Mouse (Mus musculus) urinary bladder, postnatal 10 days (tissue): ENCODE data around the gene Lemd1.
"Not testable (repeated sequence)": the region's sequence is repeated elsewhere in the genome, so short reads cannot be mapped to it uniquely, and the experiment has no call there.

Source experiments
- DNase-seq: peaks from one replicate; pipeline ENCODE4 v3.0.0; 2022; ENCODE audit warnings: low spot score

Gene Lemd1

DNA sequence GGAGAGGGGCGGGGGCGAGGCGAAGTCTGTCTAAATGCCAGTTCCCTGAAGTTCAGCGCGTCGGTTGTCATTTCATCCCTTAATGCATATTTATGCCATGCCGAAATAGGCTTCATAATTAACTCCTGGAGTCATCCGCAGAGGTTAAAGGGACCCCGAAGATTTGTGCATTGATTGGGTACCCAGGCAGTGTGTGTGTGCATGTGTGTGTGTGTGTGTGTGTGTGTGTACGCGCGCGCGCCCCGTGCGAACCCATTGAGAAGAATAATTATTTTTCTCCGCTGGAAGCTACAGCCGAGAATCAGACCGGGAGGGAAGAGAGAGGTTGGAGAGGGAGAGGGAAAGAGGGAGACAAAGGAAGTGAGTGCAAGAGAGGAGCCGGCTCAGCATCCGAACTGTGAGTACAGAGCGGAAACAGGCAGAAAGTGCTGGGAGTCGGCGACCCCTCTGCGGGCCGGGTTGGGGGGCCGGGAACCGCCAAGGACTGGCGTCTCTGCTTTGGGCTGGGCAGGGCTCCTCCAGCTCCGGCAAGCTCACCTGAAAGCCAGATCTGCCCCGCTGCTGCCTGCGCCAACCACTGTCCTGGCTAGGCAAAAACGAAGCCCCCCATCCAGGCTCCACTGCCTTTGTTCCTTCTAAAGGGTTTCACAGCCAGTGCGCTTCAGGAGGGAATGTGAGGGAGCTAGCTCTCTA lies at the start of gene Lemd1, which contains the start of gene AC124108.1:
Gene Lemd1, plus strand, starts transcription at position 339 of the 693 bp plus-strand sequence.
Gene AC124108.1, plus strand, starts transcription at position 365 of the 693 bp plus-strand sequence.
- DNase-seq = no peak

DNA sequence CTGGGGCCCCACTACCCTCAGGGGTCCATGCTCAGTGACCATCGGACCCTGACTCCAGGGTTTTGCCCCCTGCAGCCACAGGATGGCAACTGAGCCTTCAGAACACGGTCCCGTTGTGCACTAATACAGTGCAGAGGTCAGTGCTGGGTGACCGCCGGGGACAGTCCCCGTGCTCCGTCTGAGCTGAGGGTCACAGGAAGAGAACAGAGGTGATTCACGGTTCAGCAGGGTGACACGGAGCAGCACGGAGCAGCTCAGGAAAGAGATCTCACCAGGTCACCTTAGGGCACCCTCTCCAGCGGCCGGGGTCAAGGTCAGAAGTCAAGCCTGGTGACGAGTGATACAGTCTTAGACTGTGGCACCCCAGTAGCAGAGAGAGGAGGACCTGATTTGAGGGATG lies 49.5 kb upstream of the Lemd1 start:
- DNase-seq = no peak

DNA sequence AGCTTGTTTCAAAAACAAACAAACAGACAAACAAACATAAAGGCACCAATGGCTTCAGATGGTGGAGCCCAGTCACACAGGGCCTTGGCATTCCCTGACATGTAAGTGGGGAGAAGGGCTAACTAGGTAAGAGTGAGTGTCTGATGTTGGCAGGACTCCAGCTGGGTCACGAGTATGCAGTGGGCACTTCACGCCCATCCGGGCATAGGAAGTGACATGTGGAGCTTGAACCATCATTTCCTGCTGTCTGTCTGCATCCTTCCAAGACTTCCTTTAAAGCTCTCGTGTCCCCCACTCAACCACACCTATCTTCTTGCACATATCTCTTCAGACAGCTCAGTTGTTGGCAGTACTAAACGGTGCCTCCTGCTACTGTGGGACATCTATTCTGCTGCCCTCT lies 48.2 kb upstream of the Lemd1 start:
- no peak for DNase-seq

DNA sequence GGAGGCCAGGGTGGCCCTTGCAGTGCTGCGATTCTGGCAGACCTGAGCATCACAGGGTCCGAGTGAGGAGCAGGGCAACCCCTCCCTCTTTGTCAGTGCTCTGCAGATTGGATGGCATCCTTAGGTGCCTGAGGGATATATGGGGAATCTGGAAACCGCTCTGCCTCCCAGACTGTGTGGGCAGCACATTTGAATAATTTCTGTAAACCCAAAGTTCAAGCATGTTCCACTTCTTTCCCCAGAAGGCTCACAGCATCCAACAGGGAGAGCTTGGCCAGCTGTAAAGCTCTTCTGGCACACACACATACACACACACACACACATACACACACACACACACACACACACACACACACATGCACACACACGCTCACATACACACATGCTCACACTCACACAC lies 47.5 kb upstream of the Lemd1 start:
- no peak for DNase-seq

DNA sequence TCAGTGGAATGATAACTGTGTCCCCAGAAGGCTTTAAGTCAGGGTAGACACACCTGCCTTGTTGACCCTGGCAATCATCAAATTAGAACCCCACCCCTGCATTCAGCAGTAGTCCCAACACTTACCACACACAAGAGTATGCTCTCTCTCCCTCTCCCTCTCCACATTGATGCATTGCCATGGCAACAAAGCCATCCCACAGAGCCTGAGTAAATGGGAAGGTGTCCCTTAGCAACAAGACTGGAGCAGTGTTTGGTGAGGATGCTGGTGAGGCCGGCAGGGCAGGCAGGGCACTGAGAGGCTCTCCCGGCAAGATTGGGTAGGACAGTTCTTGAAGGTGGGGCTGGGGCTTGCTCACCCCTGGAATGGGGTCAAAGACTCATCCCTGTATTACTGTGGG lies 47.0 kb upstream of the Lemd1 start:
- no peak for DNase-seq

DNA sequence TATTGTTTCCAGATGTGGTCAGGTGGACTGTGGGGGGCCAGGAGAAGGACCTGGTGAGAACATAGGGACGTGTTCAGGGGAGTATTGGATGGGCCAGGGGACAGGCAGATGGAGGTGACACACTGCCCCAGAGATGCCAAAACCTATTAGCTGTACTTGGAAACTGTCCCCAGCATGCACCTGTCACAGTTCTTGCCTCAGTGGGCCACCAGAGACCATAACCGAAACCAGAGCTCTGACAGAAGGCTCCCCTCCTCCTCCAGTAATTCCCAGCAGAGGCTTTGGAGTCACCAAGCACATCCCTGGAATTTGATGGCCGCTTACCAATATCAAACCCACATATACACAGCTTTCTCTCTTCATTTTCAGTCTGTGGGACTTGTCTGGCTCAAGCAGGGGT lies 46.4 kb upstream of the Lemd1 start:
- no peak for DNase-seq

DNA sequence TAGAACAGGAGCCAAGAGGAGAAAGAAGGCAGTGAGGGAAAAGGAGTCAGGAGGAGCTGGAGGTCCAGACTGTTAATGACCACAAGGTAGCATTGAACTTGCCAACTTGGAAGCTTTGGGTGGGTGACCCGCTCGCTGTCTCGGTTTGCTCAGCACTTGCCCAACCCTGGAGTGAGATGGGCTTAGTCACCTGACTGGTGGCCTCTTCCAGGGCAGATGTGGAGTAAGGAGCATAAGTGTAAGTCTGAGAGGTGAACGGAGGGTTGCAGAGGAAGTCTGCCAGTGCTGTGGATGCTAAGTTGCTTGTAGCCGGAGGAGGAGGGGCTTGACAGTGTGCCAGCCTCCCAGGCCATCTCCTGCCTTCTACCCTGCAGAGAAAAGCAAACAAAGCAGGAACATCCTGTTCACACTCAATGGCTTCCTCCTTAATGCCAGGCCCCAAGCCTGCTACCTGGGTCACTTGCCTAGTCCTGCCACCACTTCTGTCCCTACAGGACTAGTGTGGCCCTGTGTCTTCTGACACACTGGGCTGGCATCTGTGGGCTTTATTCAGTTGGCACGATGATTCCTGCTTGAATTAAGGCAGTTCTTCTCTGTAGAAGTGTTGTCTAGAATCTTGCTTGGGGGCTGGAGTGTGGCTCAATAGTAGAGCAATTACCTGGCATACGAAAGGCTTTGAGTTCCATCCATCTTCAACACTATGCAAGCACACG lies 45.1 kb upstream of the Lemd1 start:
- DNase-seq = no peak

DNA sequence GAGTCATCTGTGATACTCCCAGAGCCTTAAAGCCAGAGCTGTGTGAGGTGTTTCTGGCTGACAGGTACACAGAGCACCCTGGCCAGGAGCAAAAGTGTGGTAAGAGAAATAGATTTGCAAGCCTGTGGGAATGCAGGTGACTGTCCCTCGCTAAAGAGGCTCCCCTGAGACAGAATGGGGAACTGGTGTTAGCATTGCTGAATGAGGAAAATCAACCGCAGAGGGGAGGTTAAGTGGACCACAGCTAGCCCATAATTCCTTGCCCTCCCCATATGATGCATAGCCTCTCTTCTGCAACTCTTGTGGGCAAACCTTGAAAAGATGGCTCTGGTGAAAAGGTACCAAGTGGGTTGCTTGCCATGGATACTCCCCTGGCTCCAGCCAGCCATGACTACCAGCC lies 41.8 kb upstream of the Lemd1 start:
- no peak for DNase-seq

DNA sequence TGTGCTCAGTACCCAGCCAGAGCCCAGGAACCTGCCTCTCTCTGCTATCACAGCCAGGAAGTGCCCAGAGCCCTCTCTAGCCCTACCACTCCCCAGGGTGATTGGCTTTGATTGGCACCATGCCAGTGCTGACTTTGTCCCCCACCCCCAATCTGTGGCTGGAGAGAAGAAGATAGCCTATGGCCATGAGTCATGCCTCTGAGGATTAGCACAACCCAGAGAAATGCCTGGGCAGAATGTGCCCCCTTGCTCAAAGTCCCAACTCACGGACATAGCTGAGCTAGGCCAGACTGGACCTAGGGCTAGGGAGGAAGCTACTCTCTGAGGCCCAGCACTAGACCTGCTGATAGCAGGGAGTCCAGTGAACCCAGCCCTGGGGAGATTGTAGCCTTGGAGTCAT lies 41.1 kb upstream of the Lemd1 start:
- DNase-seq = no peak

DNA sequence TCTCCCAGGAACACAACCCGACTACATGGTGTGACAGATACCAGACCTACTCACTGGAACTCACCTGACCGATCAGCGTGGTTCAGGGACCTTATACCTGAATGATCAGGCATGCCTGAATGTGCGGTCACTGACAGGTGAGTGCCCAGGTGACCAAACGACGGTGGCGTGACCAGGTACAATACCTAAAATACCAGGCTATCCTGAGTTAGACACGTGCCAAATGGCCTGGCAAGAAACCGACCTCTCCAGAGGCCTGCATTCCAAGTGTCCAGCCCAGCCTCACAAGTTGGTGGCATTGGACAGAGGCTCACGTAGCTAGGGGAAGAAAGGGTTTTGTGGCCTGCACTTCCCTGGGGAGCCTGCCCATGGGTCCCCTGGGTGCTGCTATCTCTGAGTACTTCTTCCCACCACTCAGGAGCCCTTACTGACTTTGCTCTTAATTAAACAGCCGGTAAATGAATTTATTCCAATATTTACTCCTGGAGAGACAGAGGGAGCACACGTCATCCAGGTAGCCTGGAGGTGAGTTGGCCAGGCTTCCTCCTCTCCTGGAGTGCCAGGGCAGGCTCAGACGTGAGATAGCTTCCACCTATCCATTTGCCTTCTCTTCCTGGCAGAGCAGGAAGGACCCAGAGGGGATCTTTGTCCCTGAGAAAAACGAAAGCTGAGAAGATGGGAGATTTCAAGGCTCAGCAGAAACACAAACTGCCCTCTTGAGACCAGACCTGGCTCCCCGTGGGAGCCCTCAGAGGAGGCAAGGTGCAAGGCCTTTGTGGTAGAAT lies 40.2 kb upstream of the Lemd1 start:
- DNase-seq = no peak

DNA sequence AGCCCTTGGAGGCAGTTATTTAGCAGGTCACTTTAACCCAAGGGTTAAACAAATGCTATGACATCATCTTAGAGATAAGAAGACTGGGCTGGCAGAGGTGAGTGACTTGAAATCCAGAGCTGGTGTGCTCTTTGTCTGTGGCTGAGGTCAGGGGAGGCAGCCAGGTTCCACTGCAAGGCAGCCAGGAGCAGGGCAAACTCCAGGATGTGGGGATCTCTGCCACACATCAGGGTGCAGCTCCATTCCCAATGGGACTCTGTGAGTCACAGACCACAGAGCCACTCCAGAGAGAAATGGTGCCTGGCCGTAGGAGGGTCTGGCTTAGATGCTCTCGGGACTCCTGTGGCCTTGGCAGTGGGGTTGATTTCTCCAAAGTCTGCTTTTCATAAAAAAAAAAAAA lies 39.3 kb upstream of the Lemd1 start:
- no peak for DNase-seq

DNA sequence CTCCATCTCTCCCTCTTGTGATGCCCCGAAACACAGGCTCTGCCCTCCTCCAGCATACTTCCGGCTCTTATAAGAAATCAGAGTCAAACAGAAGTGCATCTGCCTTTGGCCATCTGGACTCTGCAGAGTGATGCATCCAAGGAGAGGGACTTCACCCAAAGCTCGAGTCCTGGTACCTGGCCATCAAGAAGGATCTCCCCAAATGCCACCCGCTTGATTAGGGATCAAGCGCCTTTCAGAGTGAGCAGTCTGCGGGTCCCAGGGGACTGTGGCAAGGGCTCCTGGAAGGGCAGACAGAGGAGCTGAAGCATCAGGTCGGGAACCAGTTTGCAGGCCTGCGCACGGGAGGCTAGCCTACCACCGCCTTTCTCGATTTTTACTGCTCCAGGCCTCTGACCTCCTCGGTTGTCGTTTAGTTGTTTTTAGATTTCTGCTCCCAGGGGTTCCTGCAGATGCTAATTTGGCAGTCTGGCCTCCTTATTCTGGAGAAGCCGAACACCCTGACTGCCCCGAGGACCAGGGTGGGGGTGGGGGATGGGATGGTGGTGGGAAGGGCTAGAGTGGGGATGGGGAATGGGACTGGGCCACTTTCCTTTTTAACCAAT lies 38.0 kb upstream of the Lemd1 start:
- no peak for DNase-seq

DNA sequence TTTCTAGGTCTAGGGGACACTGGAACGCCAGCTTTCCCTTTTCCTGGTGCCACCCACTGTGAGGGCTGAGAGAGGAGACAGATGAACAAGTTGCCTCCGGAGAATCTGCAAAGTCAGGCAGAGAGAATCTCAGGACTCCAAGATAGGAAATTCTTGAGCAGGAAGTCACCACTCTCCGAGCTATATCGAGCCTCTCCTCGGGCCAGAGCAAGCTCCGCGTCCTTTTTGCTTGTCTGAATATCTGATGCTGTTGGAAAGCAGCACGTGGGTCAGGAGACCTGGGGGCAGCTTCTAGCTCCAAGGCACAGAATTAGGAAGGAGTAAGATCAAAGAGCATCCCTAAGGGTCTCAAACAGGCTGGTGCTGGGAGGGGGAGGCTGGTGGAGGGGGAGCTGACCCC lies 37.5 kb upstream of the Lemd1 start:
- DNase-seq = no peak

DNA sequence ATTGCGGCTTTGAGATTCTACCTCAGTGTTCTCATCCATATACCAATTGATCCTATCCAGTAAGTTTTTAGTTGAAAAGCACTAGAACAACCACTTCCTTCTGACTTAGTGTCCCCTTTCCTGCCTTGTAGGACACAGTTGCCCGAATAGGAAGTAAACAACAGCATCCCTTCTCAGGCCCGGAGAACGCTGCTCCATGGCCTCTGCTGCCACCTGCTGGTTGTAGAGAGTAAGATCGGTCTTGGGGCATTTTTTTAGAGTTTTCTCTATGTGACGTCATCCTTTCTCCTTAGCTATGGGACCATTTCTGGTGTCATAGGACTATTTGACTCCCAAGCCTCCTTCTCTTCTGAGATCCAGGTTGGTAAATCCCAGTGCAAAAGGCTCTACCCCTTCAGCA lies 35.5 kb upstream of the Lemd1 start:
- DNase-seq = no peak

DNA sequence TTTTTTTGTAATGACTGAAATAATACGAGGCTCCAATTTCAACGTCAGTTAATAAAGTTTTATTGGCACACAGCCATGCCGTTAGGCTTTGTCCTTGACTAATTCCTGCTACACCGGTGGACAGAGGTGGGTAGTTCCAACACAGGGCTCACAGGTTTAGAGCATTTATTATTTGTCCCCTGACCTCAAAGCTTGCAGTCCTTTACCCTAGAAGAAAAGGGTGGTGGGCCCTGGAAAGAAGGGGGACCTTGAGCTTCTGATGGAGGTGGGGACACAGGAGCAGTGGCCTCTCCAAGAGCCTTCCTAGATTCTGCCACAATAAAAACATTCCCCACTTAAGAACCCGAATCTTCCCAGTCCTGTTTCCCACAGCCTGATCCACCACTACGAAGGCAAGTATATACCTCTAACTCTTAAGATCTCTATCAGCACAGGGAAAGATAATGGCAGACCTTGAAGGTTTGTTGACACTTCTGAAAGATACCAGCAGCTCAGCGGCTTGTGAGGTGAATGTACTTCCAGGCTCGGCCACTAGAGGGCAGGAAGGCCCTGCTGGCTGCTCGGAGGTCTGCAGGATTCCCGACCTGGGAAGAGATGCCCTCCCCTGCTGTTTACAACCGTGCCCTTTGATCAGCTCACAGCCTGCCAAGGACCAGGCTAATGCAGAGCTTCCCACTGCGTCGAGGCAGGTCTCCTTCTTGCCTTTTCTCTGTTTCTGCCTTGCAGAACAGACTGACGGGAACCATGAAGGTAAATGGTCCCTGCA lies 34.0 kb upstream of the Lemd1 start:
- DNase-seq = peak; percentile 59

DNA sequence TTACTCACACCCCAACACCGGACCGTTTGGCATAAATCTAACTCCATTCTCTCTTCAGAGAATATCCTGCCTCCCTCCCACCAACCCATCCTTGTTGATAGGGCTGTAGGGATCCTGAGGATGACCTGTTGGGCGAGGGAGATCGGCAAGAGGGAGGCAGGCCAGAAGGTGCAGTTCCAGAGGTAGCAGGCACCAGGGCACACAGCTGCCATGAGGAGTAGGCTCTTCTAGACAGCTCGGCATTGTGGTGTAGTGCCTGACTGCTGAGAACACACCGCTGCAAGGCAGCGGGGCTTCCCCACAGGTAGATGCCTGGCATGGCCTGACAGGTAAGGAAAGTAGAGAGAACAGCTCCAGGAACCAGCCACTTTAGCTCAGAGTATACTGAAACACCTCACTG lies 33.4 kb upstream of the Lemd1 start:
- DNase-seq = no peak

DNA sequence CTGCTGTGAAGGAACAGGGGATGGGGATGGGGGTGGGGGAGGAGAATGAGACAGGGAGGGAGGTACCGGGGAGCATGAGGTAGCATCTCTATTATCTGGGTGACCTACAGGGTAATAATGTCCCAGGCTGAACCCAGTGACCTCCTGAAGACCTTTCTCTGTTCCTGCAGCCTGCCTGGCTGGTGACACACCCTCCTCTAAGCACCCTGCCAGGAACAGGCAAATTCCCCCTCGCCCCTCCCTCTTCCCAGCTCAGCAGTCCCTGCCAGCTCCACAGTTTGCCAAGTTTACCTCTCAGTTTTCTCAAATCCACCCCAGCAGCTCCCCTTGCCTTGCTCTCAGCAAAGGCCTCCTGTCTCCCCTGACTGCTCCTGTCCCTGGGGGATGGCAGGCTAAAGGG lies 32.5 kb upstream of the Lemd1 start:
- DNase-seq = no peak

DNA sequence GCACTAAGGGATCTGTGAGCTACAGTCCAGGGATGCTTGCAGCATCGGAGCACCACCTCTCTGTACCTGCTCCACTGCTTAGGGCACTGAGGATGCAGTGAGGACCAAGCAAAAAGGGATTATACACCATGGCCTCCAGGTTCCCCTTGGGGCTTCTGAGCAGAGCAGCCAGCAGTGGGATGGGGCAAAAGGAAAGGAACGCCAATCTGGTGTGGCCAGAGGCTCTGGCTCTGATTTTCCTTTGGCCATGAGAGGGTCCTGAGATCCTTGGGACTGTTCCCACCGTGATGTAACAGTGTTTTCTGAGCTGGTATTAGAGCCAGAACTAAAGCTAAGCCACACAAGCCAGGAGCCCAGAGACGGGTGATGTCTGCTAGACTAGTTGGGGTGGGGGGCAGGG lies 31.6 kb upstream of the Lemd1 start:
- DNase-seq = no peak

DNA sequence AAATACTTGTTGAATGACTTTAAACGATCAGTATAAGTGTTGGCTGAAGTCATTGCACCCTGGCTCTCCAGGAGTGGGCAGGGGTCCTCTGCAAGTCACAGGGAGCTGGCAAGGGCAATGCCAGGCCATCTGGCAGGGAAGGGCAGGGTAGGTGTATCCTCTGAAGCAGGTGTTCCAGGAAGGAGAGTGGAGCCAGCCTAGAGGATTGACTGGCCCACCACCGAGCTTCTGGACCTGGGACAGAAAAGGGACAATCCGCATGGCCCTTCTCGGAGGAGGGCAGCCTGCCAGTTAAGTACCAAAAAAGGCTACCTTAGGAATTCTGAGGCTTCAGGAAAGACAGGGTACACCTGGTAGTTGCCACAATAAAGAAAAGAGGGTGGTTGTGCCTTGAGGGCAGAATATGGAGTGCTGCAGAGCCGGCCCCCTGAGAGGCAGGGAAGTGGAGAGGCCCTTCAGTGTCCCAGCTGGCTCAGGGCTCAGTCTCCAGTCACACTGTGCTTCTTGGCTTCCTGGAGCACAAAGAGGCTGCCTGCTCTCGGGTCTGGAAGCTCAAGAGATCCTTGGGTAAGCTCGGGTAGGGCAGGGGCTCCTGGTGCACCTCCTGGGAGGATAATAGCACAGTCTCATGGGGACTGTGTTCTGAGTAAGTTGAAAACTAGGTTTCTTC lies 29.9 kb upstream of the Lemd1 start:
- no peak for DNase-seq

DNA sequence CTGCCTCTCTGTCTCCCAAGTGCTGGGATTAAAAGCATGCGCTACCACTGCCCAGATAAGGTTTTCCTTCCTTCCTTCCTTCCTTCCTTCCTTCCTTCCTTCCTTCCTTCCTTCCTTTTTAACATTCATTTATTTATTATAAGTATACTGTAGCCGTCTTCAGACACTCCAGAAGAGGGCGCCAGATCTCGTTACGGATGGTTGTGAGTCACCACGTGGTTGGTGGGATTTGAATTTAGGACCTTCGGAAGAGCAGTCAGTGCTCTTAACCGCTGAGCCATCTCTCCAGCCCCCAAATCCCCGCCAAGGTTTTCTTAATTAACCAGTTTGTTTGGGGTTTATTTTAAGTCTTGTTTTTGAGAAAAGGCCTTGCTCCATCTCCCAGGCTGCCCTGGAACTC lies 28.6 kb upstream of the Lemd1 start:
- DNase-seq = not testable (repeated sequence)

DNA sequence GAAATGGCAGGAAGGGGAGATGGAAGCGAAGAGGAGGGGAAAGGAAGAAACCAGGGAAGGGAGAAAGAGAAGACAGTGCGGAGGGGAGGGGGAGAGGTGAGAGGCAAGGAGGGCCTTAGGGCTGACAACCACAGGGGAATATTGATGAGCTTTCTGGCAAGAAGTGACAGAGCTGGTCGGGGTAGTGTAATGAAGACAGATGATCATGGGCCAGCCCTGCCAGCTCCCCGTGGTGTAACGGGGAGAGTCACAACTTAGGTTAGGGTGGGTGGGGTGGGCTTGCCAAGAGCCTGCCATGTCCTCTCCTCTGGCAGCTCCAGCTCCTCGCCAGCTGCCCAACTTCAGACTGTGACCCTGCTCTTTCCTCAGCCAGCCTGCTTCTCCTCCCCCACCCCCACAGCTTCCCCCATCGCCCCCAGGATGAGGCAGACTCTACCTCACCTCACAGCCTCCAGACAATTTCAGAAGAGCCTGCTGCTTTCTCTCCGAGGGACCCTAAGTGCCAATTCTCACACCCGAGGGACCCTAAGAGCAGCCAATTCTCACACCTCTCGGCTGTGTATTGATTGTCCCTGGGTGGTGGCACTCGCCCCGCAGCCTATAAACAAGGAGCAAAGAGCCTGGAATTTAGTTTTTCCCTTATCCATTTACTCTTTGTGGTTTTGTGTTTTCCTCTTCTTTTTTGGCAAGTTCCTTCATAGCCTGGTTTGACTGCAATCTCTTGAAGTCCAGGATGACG lies 26.3 kb upstream of the Lemd1 start:
- DNase-seq = no peak
